Mouse (Mus musculus): ENCODE results near the gene Cdc37l1.
"Not testable (repeated sequence)": the region's sequence is repeated elsewhere in the genome, so short reads cannot be mapped to it uniquely, and the experiment has no call there.

Cdc37l1 gene

DNA sequence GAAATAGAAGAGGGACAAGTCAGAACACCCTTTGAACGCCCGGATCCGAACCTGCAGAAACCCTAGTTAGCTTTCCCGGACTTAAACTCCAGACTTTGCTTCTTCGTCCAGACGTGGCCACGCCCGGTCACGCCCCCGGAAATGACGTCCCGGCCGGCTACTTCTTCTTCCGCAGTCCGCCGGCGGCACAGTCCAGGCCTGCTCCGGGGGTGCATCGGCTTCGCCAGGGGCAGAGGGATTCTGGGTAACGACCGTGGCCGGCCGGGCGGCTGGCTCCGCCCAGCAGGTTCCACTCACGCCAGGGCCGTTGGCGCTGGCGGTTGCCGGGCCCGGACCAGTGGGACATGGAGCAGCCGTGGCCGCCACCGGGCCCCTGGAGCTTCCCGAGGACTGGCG, at the start of gene Cdc37l1:
TSS of gene Cdc37l1 (plus strand) at position 159 of the 396 bp plus-strand sequence.
- peak; percentile 99 for DNase-seq

- no peak for DNase-seq
Observed at GRCm38 (mm10) chr19:28941271-28941670, 48.9 kb upstream of the Cdc37l1 start.

GRCm38 (mm10) chr19:28946782-28947181, 43.4 kb upstream of the Cdc37l1 start:
- DNase-seq: no peak

- no peak for DNase-seq
Observed at GRCm38 (mm10) chr19:28947311-28947710, 42.8 kb upstream of the Cdc37l1 start.

- no peak for DNase-seq
Observed at GRCm38 (mm10) chr19:28951251-28951650, 38.9 kb upstream of the Cdc37l1 start.

GRCm38 (mm10) chr19:28963113-28963512, 27.0 kb upstream of the Cdc37l1 start:
- DNase-seq: no peak

- DNase-seq: no peak
Observed at GRCm38 (mm10) chr19:28963513-28963841, 26.7 kb upstream of the Cdc37l1 start.

- peak; percentile 91 for DNase-seq
Observed at GRCm38 (mm10) chr19:28963842-28964551, 26.2 kb upstream of the Cdc37l1 start, which contains the start of gene Plpp6. Gene Plpp6, plus strand, starts transcription at chr19:28963953.

DNA sequence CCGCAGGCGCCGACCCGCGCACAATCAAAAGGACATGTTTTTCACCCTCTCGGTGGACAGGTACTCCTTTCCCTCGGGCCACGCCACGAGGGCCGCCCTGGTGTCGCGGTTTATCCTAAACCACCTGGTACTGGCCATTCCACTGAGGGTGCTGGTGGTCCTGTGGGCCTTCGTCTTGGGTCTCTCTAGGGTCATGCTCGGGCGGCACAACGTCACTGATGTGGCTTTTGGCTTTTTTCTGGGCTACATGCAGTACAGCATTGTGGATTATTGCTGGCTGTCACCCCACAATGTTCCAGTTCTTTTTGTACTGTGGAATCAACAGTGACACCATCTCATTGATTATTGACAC, 25.6 kb upstream of the Cdc37l1 start:
- no peak for DNase-seq

GRCm38 (mm10) chr19:28967652-28968051, 22.5 kb upstream of the Cdc37l1 start, which contains the start of gene 4430402I18Rik:
Gene 4430402I18Rik, minus strand, starts transcription at chr19:28967800.
- DNase-seq: no peak

DNA sequence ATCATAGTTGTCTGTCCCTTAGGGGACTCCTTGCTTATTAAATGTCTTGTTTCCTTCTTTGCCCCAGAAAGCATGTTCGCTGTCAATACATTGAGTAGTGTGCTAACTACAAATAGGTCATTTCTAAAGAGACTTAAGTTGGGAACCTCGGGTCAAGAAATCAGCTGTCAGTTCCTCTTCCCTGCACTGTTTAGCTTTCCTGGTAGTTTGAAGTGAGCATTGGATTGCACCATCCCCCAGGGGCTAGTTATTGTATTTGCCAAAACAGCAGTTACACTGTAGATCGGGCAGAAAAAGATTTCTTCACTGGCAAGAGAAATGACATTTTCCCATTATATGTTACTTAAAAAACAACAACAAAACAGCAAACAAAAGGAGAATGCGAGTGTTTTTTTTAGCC, 22.0 kb upstream of the Cdc37l1 start:
- DNase-seq: no peak

- DNase-seq: no peak
Observed at GRCm38 (mm10) chr19:28969231-28969630, 20.9 kb upstream of the Cdc37l1 start.

- DNase-seq: no peak
Observed at GRCm38 (mm10) chr19:28970251-28970650, 19.9 kb upstream of the Cdc37l1 start.

GRCm38 (mm10) chr19:28974862-28975611, 15.1 kb upstream of the Cdc37l1 start:
- peak; percentile 88 for DNase-seq

- DNase-seq: no peak
Observed at GRCm38 (mm10) chr19:28982617-28983016, 7.5 kb upstream of the Cdc37l1 start.

GRCm38 (mm10) chr19:28989515-28989914, 637 bp upstream of the Cdc37l1 start:
- no peak for DNase-seq

GRCm38 (mm10) chr19:28990590-28991221, 554 bp downstream of the Cdc37l1 start:
- DNase-seq: peak; percentile 67

DNA sequence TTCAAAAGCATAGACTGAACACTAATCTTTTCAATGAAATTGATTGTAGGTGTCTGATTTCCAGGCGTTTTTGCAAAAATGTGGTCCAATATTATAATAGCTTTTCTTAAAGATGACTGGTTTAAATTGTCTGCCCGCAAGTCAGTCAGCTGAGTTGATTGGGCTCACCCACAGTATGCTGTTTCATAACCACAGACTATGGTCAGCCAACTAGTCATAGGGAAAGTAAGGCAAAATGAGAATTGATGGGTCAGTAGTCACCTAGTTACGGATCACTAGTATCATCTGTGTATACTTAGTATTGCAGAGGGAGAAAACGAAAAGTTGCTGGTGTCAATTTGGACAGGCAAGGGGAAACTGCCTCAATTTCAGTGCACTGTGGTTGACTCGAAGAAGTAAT, 1.2 kb downstream of the Cdc37l1 start:
- no peak for DNase-seq

DNA sequence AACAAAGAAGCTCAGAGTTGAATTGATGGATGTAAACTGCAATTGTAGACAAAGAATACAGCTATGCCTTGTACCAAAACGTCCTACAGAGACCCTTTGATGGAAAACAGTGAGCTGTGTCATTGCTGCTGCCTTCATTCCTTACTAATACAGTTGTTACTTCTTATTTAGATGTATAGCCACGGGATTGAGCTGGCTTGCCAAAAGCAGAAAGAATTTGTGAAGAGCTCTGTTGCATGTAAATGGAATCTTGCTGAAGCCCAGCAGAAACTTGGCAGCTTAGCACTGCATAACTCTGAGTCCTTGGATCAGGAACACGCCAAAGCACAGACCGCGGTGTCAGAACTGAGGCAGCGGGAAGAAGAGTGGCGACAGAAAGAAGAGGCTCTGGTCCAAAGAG, 4.7 kb downstream of the Cdc37l1 start:
- no peak for DNase-seq

DNA sequence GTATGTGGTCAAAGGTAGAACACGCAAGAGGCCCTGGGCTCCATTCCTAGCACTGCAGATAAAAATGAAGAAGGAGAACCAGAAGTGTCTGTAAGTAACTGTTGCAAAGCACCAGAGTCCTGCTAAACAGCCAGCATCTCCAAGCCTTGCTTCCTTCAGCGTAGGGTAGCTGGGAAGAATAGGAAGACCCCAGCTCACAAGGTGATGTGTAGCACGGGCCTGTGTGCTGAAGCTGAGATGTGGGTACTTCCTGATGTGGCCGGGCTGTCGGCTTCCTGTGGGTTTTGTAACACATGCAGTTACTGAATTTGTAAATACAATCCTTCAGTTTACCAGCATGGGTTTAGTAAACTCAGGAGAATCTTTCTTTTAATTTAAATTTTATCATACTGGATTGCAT, 5.2 kb downstream of the Cdc37l1 start:
- DNase-seq: no peak

DNA sequence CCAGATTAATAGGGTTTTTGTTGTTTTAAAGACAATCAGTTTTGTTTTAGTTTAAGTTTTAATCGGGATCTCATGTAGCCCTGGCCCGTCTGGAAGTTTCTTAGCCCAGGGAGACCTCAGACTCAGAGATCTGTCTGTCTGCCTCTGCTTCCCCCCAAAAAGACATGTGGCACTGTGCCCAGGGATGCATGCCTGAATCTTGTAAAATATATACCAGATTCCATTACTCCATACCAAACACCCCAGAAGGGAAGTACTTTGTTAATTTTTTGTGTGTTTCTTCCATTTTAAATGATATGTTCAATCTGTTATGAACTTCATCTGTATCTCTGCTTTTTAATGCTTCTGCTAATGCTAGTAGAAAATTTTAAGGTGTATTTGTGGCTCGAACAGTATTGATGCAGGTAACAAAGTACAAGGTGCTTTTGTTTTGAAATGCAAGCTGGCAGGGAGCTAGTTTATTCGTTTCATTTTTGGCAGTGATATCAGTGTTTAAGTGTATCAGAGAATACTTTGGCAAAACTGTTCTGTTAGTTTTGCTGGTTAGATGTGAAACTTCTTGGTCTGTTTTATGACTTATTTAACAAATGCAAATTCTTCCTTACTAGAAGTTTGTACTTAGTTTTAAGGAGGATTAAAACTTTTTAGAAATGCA, 8.0 kb downstream of the Cdc37l1 start:
- no peak for DNase-seq

- not testable (repeated sequence) for DNase-seq
Observed at GRCm38 (mm10) chr19:29000321-29000720, 10.2 kb downstream of the Cdc37l1 start.

GRCm38 (mm10) chr19:29008069-29008706, 18.0 kb downstream of the Cdc37l1 start:
- DNase-seq: no peak

Measured in kidney, postnatal 14 days (tissue).